24 mouse cellular contexts compared by ENCODE assay signal in genomic region chr5:133113183-133113582, GRCm38 (mm10).
A peak's percentile ranks its signal among the peaks of the same experiment; 100 is the strongest.
DNase-seq lines count a peak whose midpoint lies in the region; ATAC-seq and TF ChIP-seq lines count a peak whose summit lies in the region.
"Had no signal": no experiment of that assay in that cellular context is flagged by ENCODE, and none has a peak within 500 bp of the region (broad histone marks: within the 10 kb centered on the region; RNA-seq: fewer than 3 reads in every experiment).

No protein-coding gene starts in this region.

- H3K4me3 ChIP-seq in intestine, embryonic 14.5 days (ENCODE audit: low read depth, low read length), result no peak overlapping the region
- no peak overlapping the region for H3K4me3 ChIP-seq in intestine, postnatal 0 days (ENCODE audit: low read depth, low read length)
- no peak overlapping the region for H3K4me3 ChIP-seq in liver, embryonic 12.5 days
- H3K4me3 ChIP-seq: embryonic facial prominence, embryonic 12.5 days; embryonic facial prominence, embryonic 15.5 days; forebrain, embryonic 12.5 days; gastrocnemius, adult 2 months; heart, adult 2 months; hindbrain, embryonic 12.5 days; hindbrain, embryonic 15.5 days had no signal

- H3K27me3 ChIP-seq in intestine, embryonic 14.5 days (replicated peaks; ENCODE audit: control insufficient read depth, insufficient read depth, low read length), result no peaks in the 10 kb centered on the region
- no peaks in the 10 kb centered on the region for H3K27me3 ChIP-seq in intestine, postnatal 0 days (replicated peaks; ENCODE audit: control insufficient read depth, insufficient read depth, low read length)
- no peaks in the 10 kb centered on the region for H3K27me3 ChIP-seq in liver, embryonic 12.5 days (replicated peaks)
- H3K27me3 ChIP-seq: embryonic facial prominence, embryonic 12.5 days; embryonic facial prominence, embryonic 15.5 days; hindbrain, embryonic 12.5 days; hindbrain, embryonic 15.5 days had no signal

- H3K9ac ChIP-seq in intestine, embryonic 14.5 days (ENCODE audit: low read length), result no peak overlapping the region
- H3K9ac ChIP-seq in intestine, postnatal 0 days (ENCODE audit: low read depth, low read length), result no peak overlapping the region
- no peak overlapping the region for H3K9ac ChIP-seq in liver, embryonic 12.5 days
- H3K9ac ChIP-seq: embryonic facial prominence, embryonic 12.5 days; embryonic facial prominence, embryonic 15.5 days; forebrain, embryonic 12.5 days; hindbrain, embryonic 12.5 days; hindbrain, embryonic 15.5 days had no signal

- H3K4me1 ChIP-seq in intestine, embryonic 14.5 days (replicated peaks; ENCODE audit: control insufficient read depth, insufficient read depth, low read length), result no peaks in the 10 kb centered on the region
- no peaks in the 10 kb centered on the region for H3K4me1 ChIP-seq in intestine, postnatal 0 days (replicated peaks; ENCODE audit: control insufficient read depth, insufficient read depth, low read length)
- H3K4me1 ChIP-seq in liver, embryonic 12.5 days, result no peaks in the 10 kb centered on the region
- H3K4me1 ChIP-seq: embryonic facial prominence, embryonic 12.5 days; embryonic facial prominence, embryonic 15.5 days; forebrain, embryonic 12.5 days; hindbrain, embryonic 12.5 days; hindbrain, embryonic 15.5 days had no signal

- H3K36me3 ChIP-seq in intestine, embryonic 14.5 days (ENCODE audit: control insufficient read depth, insufficient read depth, low read length), result no peaks in the 10 kb centered on the region
- no peaks in the 10 kb centered on the region for H3K36me3 ChIP-seq in intestine, postnatal 0 days (ENCODE audit: control insufficient read depth, insufficient read depth)
- H3K36me3 ChIP-seq in liver, embryonic 12.5 days, result no peaks in the 10 kb centered on the region
- H3K36me3 ChIP-seq: embryonic facial prominence, embryonic 12.5 days; embryonic facial prominence, embryonic 15.5 days; forebrain, embryonic 12.5 days; hindbrain, embryonic 12.5 days; hindbrain, embryonic 15.5 days had no signal

- no peak overlapping the region for H3K27ac ChIP-seq in intestine, embryonic 14.5 days (ENCODE audit: low read depth)
- no peak overlapping the region for H3K27ac ChIP-seq in intestine, postnatal 0 days (ENCODE audit: low read depth, low read length)
- H3K27ac ChIP-seq in liver, embryonic 12.5 days, result no peak overlapping the region
- H3K27ac ChIP-seq: embryonic facial prominence, embryonic 12.5 days; embryonic facial prominence, embryonic 15.5 days; forebrain, embryonic 12.5 days; gastrocnemius, adult 2 months; heart, adult 2 months; hindbrain, embryonic 12.5 days; hindbrain, embryonic 15.5 days had no signal

- DNase-seq in fat pad, adult 2 months (ENCODE audit: extremely low read depth, low read depth, low spot score), result peak; percentile 89
- DNase-seq in intestine, embryonic 14.5 days (ENCODE audit: low spot score), result no peak
- DNase-seq in kidney, postnatal 4 days, result no peak
- no peak for DNase-seq in adrenal gland, postnatal 36 days
- DNase-seq: adrenal gland, adult 8-10 months; adrenal gland, postnatal 25 days; cerebellum, adult 18-20 months; cerebellum, adult 9-11 months; cerebellum, postnatal 25 days; gastrocnemius, adult 2 months; gastrocnemius, postnatal 14 days; heart, adult 2 months; kidney, adult 11 months had no signal

- TF ChIP-seq CTCF in intestine, postnatal 0 days (IDR thresholded peaks at IDR 0.05; ENCODE audit: low read depth), result no peak

- H3K4me2 ChIP-seq in intestine, embryonic 14.5 days (ENCODE audit: low read length), result no peak overlapping the region
- H3K4me2 ChIP-seq in intestine, postnatal 0 days (replicated peaks; ENCODE audit: low read depth), result no peak overlapping the region
- H3K4me2 ChIP-seq in liver, embryonic 12.5 days, result no peak overlapping the region
- H3K4me2 ChIP-seq: embryonic facial prominence, embryonic 12.5 days; embryonic facial prominence, embryonic 15.5 days; forebrain, embryonic 12.5 days; heart, embryonic 11.5 days; hindbrain, embryonic 12.5 days; hindbrain, embryonic 15.5 days had no signal

- no peaks in the 10 kb centered on the region for H3K9me3 ChIP-seq in intestine, embryonic 14.5 days (ENCODE audit: control insufficient read depth, low read length)
- no peaks in the 10 kb centered on the region for H3K9me3 ChIP-seq in intestine, postnatal 0 days (ENCODE audit: control insufficient read depth)
- no peaks in the 10 kb centered on the region for H3K9me3 ChIP-seq in liver, embryonic 12.5 days (replicated peaks)
- H3K9me3 ChIP-seq: embryonic facial prominence, embryonic 12.5 days; embryonic facial prominence, embryonic 15.5 days; forebrain, embryonic 12.5 days; hindbrain, embryonic 12.5 days; hindbrain, embryonic 15.5 days had no signal

- WGBS in intestine, embryonic 14.5 days, result 60% methylated on average over 2 of the region's 2 CpGs
- 47% methylated on average over 2 of the region's 2 CpGs for WGBS in intestine, postnatal 0 days
- 71% methylated on average over 2 of the region's 2 CpGs for WGBS in liver, embryonic 12.5 days (ENCODE audit: insufficient replicate concordance)

- peak; percentile 68; the same call in 1 of the 2 replicates for ATAC-seq in intestine, embryonic 14.5 days (replicated peaks; ENCODE audit: low FRiP score, low TSS enrichment, low read depth)
- ATAC-seq in intestine, postnatal 0 days, result peak; percentile 56
- ATAC-seq in liver, embryonic 12.5 days, result no peak
- ATAC-seq: activated CD4-positive, CD25-positive, alpha-beta regulatory T cell, adult 4 months; CD4-positive, CD25-positive, alpha-beta regulatory T cell, adult 4 months; forebrain, embryonic 16.5 days had no signal
